Mouse (Mus musculus) midbrain, embryonic 11.5 days (tissue): ENCODE results near the gene Trank1. TPM values are rescaled to one million over a fixed set of nuclear protein-coding genes. Genes with fewer than 3 reads are reported as not detected.
A peak's percentile ranks its signal among the peaks of the same experiment; 100 is the strongest.

ENCODE experiments used
- ATAC-seq: fragments of 200-750 bp; cut with Nextera tagmentation; 2 replicates; pipeline ENCODE4 v1.8.0; 2017; ENCODE audit warnings: moderate TSS enrichment, moderate library complexity; ENCODE audit not compliant: low FRiP score
- DNase-seq: peaks from one replicate; pipeline ENCODE4 v3.0.0; 2015; ENCODE audit warnings: low spot score; ENCODE audit errors: missing footprints
- H3K27ac ChIP-seq: fragments of 300-500 bp; sonication (generic); 2 replicates; pipeline ENCODE4 v1.5.1; 2014; ENCODE audit warnings: low read depth, low read length
- H3K27me3 ChIP-seq: fragments of 300-500 bp; sonication (generic); 2 replicates; pipeline ENCODE4 v1.6.1; 2014; ENCODE audit warnings: mild to moderate bottlenecking, low read length, moderate library complexity, mixed read lengths; ENCODE audit not compliant: control insufficient read depth, insufficient read depth
- H3K36me3 ChIP-seq: fragments of 300-500 bp; sonication (generic); 2 replicates; pipeline ENCODE4 v1.6.1; 2014; ENCODE audit warnings: mild to moderate bottlenecking, low read length, moderate library complexity, mixed read lengths; ENCODE audit not compliant: control insufficient read depth, insufficient read depth
- H3K4me1 ChIP-seq: fragments of 300-500 bp; sonication (generic); 2 replicates; pipeline ENCODE4 v1.6.1; 2014; ENCODE audit warnings: low read length; ENCODE audit not compliant: control insufficient read depth, insufficient read depth
- H3K4me2 ChIP-seq: fragments of 300-500 bp; sonication (generic); 2 replicates; pipeline ENCODE4 v1.6.1; 2014; ENCODE audit warnings: mild to moderate bottlenecking, moderate library complexity
- H3K4me3 ChIP-seq: fragments of 300-500 bp; sonication (generic); 2 replicates; pipeline ENCODE4 v1.5.1; 2014; ENCODE audit warnings: low read depth, low read length
- H3K9ac ChIP-seq: fragments of 300-500 bp; sonication (generic); 2 replicates; pipeline ENCODE4 v1.6.1; 2014; ENCODE audit warnings: low read length
- H3K9me3 ChIP-seq: fragments of 300-500 bp; sonication (generic); 2 replicates; pipeline ENCODE4 v1.6.1; 2016; ENCODE audit warnings: low read length; ENCODE audit not compliant: control insufficient read depth
- WGBS: fragments of 180-500 bp; shearing (Covaris S2); extraction: QIAGEN DNeasy Blood & Tissue Kit; methylation state at CpG from one replicate; pipeline ENCODE4 v1.1.7; 2014; 5-methylcytosine and 5-hydroxymethylcytosine counted together
- polyA plus RNA-seq: library from polyadenylated mRNA; unstranded; fragments of >200 nt; fragmentation: Nextera tagmentation; extraction: Ambion mirVana; gene quantifications from 2 replicates; pipeline ENCODE4 v1.2.1, GENCODE M21; 2014

The Trank1 gene
- polyA plus RNA-seq, 1 experiment from 2014 or later = 0.37 TPM

GRCm38 (mm10) chr9:111313299-111313698 is 1.8 kb downstream of the Trank1 start:
- Histone ChIP-seq H3K27ac (no peak overlapping the region), H3K27me3 (peaks cover 42% of the 10 kb centered on the region), H3K4me3 (no peak overlapping the region), H3K9me3 (no peaks in the 10 kb centered on the region; the same call in 1 of the 2 replicates), H3K36me3 (no peaks in the 10 kb centered on the region), H3K4me1 (peaks cover 12% of the 10 kb centered on the region), H3K4me2 (no peak overlapping the region), H3K9ac (no peak overlapping the region)
- DNase-seq (no peak), ATAC-seq (no peak)
- WGBS = 20% methylated on average over 5 of the region's 6 CpGs

- Histone ChIP-seq H3K4me2 (no peak overlapping the region), H3K27me3 (peaks cover 42% of the 10 kb centered on the region), H3K9ac (no peak overlapping the region), H3K27ac (no peak overlapping the region), H3K4me1 (peaks cover 12% of the 10 kb centered on the region), H3K4me3 (no peak overlapping the region), H3K36me3 (no peaks in the 10 kb centered on the region), H3K9me3 (no peaks in the 10 kb centered on the region; the same call in 1 of the 2 replicates)
- WGBS = 18% methylated on average over 5 of the region's 5 CpGs
- ATAC-seq = no peak
- DNase-seq = peak; percentile 81
Measured at GRCm38 (mm10) chr9:111313793-111314192, 2.3 kb downstream of the Trank1 start.

GRCm38 (mm10) chr9:111314219-111314618 is 2.7 kb downstream of the Trank1 start:
- no peak overlapping the region for H3K4me2 ChIP-seq
- H3K9me3 ChIP-seq = no peaks in the 10 kb centered on the region; the same call in 1 of the 2 replicates
- H3K27ac ChIP-seq = no peak overlapping the region
- ATAC-seq (no peak), DNase-seq (peak; percentile 95)
- no peak overlapping the region for H3K4me3 ChIP-seq
- H3K36me3 ChIP-seq = no peaks in the 10 kb centered on the region
- H3K27me3 ChIP-seq = peaks cover 42% of the 10 kb centered on the region
- H3K9ac ChIP-seq = no peak overlapping the region
- WGBS = 34% methylated on average over 5 of the region's 5 CpGs
- H3K4me1 ChIP-seq = peaks cover 12% of the 10 kb centered on the region

GRCm38 (mm10) chr9:111320912-111321311 is 9.4 kb downstream of the Trank1 start:
- H3K4me1 ChIP-seq = no peaks in the 10 kb centered on the region
- WGBS = 87% methylated on average over 4 of the region's 4 CpGs
- no peak for ATAC-seq

GRCm38 (mm10) chr9:111324881-111325280 is 13.3 kb downstream of the Trank1 start:
- H3K36me3 ChIP-seq = no peaks in the 10 kb centered on the region
- no peak for ATAC-seq
- H3K9ac ChIP-seq = no peak overlapping the region
- H3K9me3 ChIP-seq = no peaks in the 10 kb centered on the region
- peak; percentile 8 for DNase-seq
- H3K27me3 ChIP-seq = no peaks in the 10 kb centered on the region
- H3K27ac ChIP-seq = no peak overlapping the region
- no peaks in the 10 kb centered on the region for H3K4me1 ChIP-seq
- no peak overlapping the region for H3K4me3 ChIP-seq
- 84% methylated on average over 2 of the region's 2 CpGs for WGBS
- no peak overlapping the region for H3K4me2 ChIP-seq

More at GRCm38 (mm10) chr9:111320912-111321311, 9.4 kb downstream of the Trank1 start:
- Histone ChIP-seq H3K27me3 (no peaks in the 10 kb centered on the region), H3K4me2 (no peak overlapping the region), H3K27ac (no peak overlapping the region), H3K9me3 (no peaks in the 10 kb centered on the region), H3K4me3 (no peak overlapping the region), H3K9ac (no peak overlapping the region), H3K36me3 (no peaks in the 10 kb centered on the region)
- DNase-seq = peak; percentile 12

GRCm38 (mm10) chr9:111329881-111330280 is 18.3 kb downstream of the Trank1 start:
- Histone ChIP-seq H3K9ac (no peak overlapping the region), H3K9me3 (no peaks in the 10 kb centered on the region), H3K36me3 (no peaks in the 10 kb centered on the region), H3K27me3 (no peaks in the 10 kb centered on the region), H3K4me1 (no peaks in the 10 kb centered on the region), H3K27ac (no peak overlapping the region), H3K4me2 (no peak overlapping the region), H3K4me3 (no peak overlapping the region)
- 89% methylated on average over 4 of the region's 4 CpGs for WGBS
- ATAC-seq (no peak), DNase-seq (peak; percentile 44)

- no peaks in the 10 kb centered on the region for H3K36me3 ChIP-seq
- no peak overlapping the region for H3K4me2 ChIP-seq
- DNase-seq (no peak), ATAC-seq (no peak)
- no peak overlapping the region for H3K27ac ChIP-seq
- no peak overlapping the region for H3K4me3 ChIP-seq
- H3K9ac ChIP-seq = no peak overlapping the region
- H3K27me3 ChIP-seq = no peaks in the 10 kb centered on the region
- WGBS = 61% methylated on average over 2 of the region's 2 CpGs
- no peaks in the 10 kb centered on the region for H3K9me3 ChIP-seq
- no peaks in the 10 kb centered on the region for H3K4me1 ChIP-seq
Measured at GRCm38 (mm10) chr9:111333790-111334189, 22.3 kb downstream of the Trank1 start.

- Histone ChIP-seq H3K36me3 (no peaks in the 10 kb centered on the region), H3K9ac (no peak overlapping the region), H3K27ac (no peak overlapping the region), H3K4me1 (no peaks in the 10 kb centered on the region), H3K4me2 (no peak overlapping the region), H3K4me3 (no peak overlapping the region), H3K27me3 (no peaks in the 10 kb centered on the region), H3K9me3 (no peaks in the 10 kb centered on the region)
- ATAC-seq (no peak), DNase-seq (no peak)
- WGBS = 72% methylated on average over 4 of the region's 4 CpGs
Measured at GRCm38 (mm10) chr9:111334555-111335164, 23.1 kb downstream of the Trank1 start.

GRCm38 (mm10) chr9:111351233-111351632 is 39.7 kb downstream of the Trank1 start:
- Histone ChIP-seq H3K9ac (no peak overlapping the region), H3K4me3 (no peak overlapping the region), H3K36me3 (no peaks in the 10 kb centered on the region), H3K27me3 (no peaks in the 10 kb centered on the region), H3K4me1 (0 out of 2 replicates have a peak, but pooled peaks cover 3% of the 10 kb centered on the region), H3K9me3 (no peaks in the 10 kb centered on the region), H3K27ac (no peak overlapping the region), H3K4me2 (no peak overlapping the region)
- DNase-seq (no peak), ATAC-seq (peak; percentile 55; the same call in 1 of the 2 replicates)
- 68% methylated on average over 7 of the region's 7 CpGs for WGBS
